Mouse (Mus musculus) heart, adult 9 months (tissue): Measurements from ENCODE around the gene Plpp2.

Experiments
- DNase-seq, 2 experiments: peaks; one replicate each; pipeline ENCODE4 v3.0.0; 2022; ENCODE audit warnings: low spot score in 2 of 2

Plpp2 gene

DNA sequence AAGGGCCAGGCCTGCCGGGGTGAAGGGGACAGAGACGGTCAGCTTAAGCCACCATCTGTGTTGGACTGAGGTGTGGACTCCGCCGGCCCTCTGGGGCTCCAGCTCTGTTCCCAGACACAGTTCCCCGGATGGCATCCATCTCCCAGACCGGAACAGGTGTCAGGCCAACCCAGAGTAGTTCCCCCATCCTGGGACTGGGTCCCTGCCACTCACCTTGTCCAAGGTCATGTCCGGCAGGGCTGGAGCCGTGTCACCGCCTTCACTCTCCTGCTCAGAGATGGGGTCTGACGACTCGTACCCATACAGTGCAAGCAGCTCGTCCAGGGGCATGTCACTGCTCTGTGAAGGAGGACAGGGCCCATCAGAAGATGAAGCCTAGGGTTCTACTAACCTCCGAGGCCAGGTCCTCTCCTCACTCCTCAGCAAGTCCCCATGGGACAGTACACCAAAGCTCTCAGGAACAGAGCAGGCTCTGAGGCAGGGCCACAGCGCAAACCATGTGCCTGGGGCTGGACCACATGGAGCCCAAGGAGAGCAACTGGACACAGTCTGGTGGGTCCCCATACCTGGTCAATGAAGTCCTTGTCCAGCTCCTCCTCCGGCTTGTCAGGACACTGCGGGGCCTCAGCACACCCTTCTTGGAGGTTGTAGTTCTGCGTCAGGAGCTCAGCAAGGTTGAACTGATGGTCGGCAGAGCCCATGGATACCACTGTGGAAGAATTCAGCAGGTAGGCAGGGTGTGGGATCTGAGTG, 15.6 kb upstream of the Plpp2 start:
- no peak for DNase-seq

GRCm38 (mm10) chr10:79548546-79548945, 14.9 kb upstream of the Plpp2 start:
- no peak for DNase-seq

DNA sequence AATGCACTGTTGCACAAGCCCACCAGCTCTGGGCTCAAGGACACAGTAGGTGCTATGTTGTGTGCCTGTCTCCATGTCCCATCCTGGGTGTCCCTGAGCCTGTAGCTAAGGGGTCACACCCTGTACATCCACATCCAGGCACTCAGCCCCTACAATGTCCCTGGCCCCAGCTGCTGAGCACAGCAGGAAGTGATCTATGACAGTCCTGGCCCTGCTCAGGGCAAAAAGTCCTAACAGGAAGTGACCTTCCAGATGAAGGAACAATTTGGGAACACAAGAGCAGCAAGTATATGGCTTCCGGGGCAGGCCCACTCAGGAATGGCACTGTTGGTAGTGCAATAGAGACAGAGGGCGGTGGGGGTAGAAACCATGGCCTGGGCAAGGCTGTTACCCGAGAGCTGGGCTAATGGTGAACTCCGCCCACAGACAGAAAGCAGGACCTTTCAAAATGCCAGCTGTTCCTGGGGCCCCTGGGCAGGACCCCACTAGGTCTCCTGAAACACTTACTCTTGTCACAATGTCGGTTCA, 13.6 kb upstream of the Plpp2 start:
- DNase-seq: no peak

DNA sequence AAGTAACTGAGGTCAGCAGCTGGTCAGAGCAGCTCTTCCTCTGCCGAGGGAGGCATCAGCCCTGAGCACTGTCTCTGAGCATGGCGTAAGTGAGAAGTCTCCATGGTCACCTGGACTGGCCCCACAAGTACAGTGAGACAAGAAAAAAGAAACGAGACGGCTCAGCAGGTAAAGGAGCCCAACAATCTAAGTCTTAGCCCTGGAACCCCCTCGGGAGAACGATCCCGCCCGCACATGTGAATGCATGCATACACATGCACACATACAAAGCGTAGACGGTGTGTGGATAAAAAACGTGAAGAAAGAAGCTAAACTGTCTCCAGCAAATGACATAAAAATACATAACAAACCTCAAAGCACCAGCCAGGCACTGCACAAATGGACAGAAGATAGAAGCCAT, 12.9 kb upstream of the Plpp2 start:
- DNase-seq: no peak

DNA sequence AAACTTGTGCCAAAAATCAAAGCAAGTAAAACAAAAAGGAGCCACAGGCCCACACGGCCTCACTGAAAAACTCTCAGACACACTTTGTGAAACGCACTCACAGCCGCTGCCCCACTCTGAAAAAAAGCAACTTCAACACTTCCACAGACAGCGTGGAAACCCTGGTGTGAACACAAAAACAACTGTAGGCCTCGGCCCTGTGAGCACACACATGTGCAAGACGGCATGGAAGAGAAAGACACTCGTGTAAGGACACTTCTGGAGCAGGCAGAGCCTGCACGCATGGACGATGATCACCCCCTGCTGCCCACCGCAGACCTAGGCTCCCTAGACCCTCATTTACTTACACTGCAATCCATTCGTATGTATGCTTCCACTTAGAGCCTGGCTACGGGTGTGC, 12.3 kb upstream of the Plpp2 start:
- no peak for DNase-seq

- DNase-seq: no peak
These were observed 11.0 kb upstream of the Plpp2 start for GRCm38 (mm10) chr10:79544631-79545030.

DNA sequence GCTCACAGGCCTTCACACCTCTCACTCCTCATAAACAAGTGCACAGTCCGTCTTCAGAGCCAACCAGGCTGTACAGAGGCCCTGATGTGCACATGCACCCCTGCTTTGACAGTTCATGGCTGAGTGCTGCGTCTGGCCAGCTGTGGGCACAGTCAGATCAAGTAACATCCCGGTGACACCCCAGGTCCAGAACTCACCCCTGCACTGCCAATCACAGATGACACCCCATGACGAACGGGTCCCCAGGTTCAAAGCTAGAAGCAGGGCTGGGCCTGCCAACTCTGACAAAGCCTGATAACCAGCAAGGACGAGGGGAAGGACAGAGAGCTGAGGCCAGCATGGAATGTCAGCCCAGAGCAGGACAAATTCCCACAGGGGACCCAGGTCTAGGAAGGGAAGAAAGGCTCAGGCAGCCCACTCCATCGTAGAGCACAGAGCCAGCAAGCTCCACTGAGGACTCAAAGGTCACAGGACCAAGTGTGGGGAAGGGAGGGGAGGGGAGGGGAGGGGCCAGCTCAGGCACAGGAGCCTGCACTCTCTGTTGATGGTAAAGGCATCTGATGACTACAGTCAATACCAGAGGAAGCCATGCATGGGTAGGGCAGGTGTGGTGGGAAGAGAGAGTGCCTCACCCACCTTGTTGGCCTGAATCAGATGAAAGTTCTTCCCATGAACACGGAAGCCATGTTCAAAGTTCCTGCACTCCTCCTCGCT, 10.4 kb upstream of the Plpp2 start:
- no peak for DNase-seq

DNA sequence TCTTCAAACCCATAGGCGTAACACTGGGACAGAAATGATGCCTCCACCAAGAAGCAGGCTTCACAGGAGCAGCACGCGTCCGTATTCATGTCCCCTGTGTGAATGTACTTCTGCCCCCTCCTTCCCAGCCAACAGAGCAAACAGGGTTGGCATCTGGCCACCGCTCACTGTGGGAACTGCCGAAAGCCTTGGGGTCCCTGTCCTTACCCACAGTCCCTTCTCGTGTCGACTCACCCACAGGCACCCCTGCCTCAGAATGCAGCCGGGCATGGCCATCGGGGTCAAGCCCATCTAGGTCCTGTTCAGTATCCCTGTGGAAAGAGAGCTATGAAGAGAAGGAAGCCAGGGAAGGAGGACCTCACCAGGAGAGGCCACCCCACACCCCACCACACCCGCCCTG, 8.6 kb upstream of the Plpp2 start:
- DNase-seq: no peak

DNA sequence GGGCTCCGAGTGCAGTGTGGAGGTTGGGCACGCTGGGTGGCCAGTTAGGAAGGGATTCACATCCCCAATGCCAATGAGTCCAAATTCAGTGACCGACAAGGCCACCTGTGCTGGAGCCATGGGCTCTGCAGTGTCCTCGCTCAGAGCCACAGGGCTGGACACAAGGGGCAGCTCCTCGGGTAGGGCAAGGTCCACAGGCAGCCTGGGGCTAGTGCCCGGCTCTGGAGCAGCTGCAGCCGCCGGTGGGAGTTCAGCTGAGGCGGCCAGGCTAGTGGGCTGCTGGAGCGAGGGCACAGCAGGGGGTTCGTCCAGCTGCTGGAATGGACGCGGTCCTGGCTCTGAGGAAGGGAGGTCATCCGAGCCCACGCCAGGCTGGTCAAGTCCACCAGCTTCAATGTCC, 7.9 kb upstream of the Plpp2 start:
- no peak for DNase-seq

DNA sequence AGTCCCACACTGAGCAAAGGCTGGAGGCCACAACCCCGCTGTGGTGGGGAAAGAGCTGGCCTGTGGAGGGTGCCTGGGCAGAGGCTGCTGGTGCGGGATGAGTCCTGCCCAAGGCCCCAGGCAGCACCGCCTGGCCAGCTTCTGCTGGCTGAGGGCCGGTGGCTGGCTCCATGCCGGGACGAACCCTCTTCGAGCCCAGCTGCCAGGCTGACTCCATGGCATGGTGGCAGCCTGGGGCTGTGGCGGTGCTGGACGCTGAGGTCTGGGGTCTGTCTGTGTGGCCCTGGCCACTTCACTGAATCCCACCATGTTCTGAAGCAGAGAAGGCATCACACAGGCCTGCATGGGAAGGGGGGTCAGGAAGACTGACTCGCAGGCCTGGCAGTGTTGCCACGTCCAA, 7.2 kb upstream of the Plpp2 start:
- no peak for DNase-seq

- no peak for DNase-seq
These were observed 6.3 kb upstream of the Plpp2 start for GRCm38 (mm10) chr10:79539701-79540495.

DNA sequence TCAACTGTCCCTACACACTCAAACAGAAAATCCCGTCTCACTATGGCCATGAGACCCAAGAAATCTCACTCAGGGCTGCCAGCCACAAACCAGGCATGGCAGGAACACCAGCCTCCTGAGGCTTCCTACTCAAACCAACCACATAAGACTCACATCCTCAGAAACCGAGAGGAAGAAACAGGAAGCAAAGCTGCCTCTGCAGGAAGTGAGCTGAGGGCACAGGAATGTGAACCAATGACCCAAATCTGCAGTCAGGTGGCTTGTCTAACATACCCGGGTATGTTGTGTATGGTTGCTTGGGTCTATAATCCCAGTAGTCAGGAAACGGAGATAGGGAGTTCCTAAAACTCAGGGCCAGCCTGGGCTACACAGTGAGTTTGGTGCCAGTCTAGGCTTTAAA, 5.3 kb upstream of the Plpp2 start:
- no peak for DNase-seq

DNA sequence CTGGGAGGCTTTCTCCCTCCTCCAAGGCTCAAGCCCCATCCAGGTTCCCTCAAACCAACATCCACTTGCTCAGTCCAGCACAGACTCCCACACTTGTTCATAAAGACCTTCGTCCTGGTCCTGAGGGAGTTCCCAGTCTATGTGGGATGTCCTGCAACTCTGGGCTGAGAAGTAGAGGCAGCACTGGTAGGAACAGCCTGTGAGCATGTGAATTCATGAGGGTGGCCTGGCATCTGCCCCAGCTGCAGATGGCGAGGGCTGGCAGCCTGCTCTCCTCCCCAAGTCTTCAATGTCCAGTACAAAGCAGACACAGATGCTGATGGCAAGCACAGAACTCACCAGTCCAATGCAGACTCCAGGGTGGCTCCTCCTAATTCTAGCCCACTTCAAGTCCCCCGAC, 4.7 kb upstream of the Plpp2 start:
- DNase-seq: no peak

GRCm38 (mm10) chr10:79537781-79538180, 4.2 kb upstream of the Plpp2 start:
- DNase-seq: no peak

GRCm38 (mm10) chr10:79537271-79537670, 3.7 kb upstream of the Plpp2 start:
- no peak for DNase-seq

GRCm38 (mm10) chr10:79536461-79537080, 3.0 kb upstream of the Plpp2 start:
- DNase-seq: no peak

GRCm38 (mm10) chr10:79535431-79535830, 1.8 kb upstream of the Plpp2 start:
- no peak for DNase-seq

DNA sequence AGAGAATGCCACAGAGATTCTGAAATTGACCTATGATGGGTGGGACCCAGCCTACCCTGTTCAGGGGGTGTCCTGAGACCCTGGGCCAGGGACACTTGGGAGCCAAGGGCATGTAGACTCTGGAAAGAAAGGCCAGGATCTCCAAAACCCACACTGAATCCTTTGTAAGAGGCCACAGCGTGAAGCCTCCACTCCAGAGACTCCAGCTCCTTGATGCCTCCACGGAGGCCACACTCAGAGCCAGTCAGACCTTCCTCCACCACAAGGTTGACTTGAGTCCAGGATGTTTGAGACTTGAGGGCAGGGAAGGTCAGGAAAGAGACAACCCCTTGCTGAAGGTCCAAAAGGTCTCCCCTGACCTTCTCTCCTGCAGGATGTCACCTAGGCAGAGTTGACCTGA, 830 bp upstream of the Plpp2 start:
- no peak for DNase-seq

DNA sequence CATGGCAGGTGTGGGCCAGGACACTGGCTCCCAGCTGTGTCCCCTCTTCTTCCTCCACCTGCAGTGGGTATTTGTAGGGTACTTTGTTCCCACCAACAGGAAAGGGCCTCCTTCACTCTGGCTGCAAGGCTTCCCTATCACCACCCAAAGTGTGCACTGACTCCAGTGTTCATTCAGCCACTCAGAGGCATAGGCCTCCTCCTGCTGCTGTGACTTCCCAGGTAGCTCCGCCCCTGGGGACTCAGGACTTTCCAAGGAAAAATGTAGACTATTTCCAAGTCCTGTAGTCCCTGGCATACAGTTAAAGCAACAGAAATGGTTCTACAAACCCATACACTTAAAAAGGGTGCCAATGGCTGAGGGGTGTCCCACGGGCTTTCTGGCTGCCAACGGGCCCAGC, 918 bp downstream of the Plpp2 start:
- no peak for DNase-seq

- no peak for DNase-seq
These were observed 2.0 kb downstream of the Plpp2 start for GRCm38 (mm10) chr10:79531593-79531992.

GRCm38 (mm10) chr10:79530721-79531120, 2.9 kb downstream of the Plpp2 start:
- DNase-seq: no peak

DNA sequence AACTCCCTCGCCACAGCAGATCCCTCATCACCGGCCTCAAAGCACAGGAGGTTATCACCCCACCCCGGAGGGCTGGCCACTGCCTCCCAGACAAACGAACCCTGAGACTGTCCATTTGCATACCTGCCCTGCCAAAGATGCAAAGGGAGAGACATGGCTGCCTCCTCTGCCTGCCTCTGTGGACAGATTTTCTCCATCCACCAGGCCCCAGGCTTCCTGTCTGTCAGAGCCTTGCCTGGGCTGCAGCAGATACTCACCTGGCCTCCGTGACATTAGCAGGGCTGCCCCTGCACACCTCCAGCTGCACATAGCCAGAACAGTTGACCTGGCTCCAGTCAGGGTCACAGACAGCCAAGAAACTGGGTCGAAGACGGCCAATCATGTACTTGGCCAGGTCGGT, 3.4 kb downstream of the Plpp2 start:
- DNase-seq: no peak
